Mouse (Mus musculus): Measurements from ENCODE around the gene Ddc.

DNA sequence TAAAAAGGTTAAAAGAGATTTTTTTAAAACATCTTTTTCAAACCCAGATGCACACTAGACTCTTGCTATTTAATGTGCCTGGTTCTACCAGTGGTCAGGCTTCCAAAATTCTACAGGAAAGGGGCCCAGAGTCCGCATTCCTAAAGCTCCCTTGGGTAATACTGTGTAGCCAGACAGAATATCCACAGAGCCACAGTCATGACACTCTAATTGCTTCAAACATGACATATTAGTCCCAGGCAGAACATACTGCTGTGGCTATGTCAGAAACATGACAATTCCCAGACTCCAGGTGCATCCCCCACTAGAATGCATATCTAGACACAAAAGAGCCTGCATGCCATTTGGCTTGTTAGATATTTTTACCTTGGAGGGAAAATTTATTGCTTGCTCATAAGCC, 35.4 kb downstream of the Ddc start:
- TF ChIP-seq CTCF (IDR thresholded peaks at IDR 0.05; ENCODE audit: insufficient read depth, low read depth, low read length): no peak
- no peak for TF ChIP-seq POLR2A (IDR thresholded peaks at IDR 0.05; ENCODE audit: insufficient read depth, low read depth, low read length)
